Mouse (Mus musculus): ENCODE measurements around the gene Ccdc86.

Gene Ccdc86

DNA sequence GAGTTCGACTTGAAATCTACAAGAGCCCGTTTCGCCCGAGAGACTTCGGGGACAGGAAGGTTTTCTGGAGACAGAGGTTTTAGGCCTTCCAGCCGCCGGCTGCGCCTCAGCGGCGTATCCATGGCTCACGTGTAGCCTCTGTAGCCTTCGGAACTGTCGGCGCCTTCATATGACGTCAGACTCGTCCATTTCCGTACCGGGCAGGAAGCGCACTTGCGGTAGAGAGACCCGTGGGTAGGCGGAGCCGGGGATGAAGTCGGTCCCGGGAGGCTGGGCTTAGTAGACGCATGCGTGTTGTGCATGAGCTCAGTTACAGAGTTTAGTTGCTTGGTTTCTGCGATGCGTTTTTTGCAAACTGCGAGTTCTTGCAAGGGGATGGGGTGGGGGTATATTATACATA, at the start of gene Ccdc86:
Ccdc86 (minus strand) TSS at position 155 of the 400 bp plus-strand sequence.
- DNase-seq (ENCODE audit: low spot score in 2 of 2): peak; percentile 93 to 95

DNA sequence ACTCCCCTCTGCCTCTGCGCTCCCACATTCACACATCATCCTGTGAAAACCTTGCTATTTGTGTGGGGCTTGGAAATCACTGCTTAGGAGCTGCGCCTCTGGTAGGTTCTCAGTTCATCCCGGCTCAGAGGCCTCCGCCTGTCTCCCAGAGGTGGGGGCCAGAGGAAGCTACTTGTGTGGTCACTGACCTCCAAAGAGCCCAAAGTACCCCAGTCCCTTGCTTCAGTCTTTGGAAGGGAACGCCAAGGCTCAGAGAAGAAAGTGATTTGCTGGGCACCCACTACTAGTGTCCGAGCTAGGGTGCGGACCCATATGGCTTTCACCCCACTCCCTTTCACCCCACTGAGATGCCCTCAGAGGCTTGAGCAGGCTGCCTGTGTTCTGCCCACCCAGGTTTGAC, 44.1 kb upstream of the Ccdc86 start, which contains the start of gene Ms4a15:
Ms4a15 (minus strand) TSS at position 101 of the 400 bp plus-strand sequence.
- no peak for DNase-seq (ENCODE audit: low spot score in 2 of 2)

DNA sequence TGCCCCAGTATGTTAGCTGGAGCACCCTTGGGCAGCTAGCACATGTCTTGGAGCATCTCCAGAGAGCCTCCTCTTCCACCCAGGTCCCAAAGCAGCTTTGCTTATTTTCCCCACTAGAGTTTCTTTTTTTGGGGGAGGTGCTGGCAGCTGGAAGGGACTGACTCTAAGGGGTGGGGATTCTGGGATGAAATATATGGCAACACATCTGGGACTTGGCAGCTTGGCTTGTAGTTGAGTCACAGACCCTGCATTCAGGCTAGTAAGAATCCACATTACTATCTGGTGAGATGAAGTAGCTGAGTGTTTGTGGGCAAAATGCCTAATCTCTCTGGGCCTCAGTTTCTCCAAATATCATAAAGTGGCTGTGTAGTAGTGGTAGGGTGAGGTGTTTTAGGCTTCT, 42.8 kb upstream of the Ccdc86 start:
- DNase-seq (ENCODE audit: low spot score in 2 of 2): no peak

DNA sequence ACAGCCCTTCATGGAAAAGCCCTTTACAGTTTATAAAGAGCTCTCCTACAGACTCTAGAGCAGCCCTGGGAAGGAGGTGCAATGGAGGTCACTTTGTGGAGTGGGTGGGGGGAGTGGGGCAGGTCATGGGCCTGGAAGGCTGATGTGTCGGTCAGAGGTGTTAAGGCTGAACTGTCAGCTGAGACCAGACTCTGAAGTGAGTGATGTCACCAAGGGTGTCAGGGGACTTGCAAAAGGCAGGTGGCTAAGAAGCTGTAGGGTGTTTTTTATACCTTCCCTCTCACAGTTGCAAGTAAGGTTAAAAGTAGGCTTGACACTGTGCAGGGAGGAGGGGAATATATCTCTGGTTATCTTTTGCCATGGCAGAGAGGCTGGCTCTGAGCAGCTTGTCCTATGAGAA, 41.7 kb upstream of the Ccdc86 start:
- no peak for DNase-seq (ENCODE audit: low spot score in 2 of 2)

DNA sequence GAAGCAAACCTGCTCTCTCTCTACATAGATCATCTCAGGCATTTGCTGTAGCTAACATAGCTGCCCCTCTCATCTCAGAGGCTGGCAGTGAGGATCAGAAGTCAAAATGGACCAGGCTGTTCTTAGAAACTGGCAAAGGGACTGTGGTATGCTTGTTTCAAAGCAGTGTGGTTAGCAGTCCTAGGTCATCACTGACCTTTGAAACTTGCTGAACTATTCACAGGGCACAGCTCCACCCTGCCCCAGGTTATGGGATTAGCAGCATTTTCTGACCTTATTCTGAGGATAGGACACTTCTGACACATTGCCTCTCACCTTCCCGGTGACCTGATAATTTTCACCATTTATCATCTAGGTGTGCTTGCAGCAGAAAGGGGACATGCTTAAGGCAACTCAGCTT, 39.5 kb upstream of the Ccdc86 start:
- DNase-seq (ENCODE audit: low spot score in 2 of 2): no peak

DNA sequence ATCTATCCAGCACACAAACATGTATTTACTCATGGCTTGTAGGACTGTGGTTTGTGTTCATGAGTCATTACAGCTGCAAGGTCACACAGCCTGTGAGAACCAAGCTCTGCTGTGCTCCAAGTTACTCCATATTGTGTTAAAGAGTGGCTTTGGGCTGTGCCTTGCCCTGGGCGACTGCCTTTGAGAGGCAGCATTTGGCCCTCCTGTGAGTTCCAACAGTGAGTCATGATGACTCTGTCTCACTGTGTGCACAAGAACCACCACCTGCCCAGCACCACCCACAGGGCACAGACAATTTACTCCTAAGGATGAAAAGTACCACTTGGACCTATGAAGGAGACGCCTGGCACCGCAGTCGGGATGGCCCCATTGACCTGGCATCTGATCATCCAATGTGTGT, 36.8 kb upstream of the Ccdc86 start:
- DNase-seq (ENCODE audit: low spot score in 2 of 2): no peak

DNA sequence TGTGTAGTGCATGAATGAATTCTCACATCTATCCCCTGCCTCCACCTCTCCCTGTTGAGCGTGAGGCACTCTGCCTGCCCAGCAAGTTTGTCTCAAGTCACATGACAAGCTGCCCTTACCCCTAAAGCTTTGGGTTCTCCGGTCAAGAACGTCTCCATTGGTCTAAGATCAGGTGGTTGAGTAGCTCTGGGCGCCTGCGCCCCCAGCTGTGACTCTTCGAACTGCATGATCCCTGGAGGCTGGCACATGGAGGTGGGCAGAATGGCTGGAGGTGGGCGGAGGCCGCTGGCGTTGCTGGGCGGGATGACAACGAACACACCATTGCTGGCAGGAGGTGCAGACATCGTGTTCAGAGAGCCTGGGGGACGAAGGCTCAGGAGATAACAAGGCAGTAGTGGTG, 35.5 kb upstream of the Ccdc86 start:
- DNase-seq (ENCODE audit: low spot score in 2 of 2): no peak

DNA sequence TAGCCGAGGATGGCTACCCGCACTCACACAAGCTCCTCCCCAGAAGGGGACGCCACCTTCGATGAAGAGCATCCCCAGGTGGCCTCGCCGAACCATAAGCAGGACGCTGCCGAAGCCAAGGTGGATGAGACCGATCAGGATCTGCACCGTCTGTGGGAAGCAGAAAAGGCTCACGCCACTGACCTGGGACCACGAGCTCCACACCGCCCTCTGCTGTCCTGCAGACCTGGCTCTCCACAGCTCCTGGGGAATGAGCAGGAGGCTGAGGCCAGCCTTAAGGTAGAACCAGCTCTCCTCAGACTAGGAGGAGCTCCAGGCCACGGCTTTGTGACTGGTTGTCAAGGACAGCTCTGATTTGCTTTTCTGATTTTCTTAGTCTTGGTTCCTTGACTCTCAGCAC, 34.1 kb upstream of the Ccdc86 start:
- peak in 1 of 2 experiments; percentile 19 for DNase-seq (ENCODE audit: low spot score in 2 of 2)

DNA sequence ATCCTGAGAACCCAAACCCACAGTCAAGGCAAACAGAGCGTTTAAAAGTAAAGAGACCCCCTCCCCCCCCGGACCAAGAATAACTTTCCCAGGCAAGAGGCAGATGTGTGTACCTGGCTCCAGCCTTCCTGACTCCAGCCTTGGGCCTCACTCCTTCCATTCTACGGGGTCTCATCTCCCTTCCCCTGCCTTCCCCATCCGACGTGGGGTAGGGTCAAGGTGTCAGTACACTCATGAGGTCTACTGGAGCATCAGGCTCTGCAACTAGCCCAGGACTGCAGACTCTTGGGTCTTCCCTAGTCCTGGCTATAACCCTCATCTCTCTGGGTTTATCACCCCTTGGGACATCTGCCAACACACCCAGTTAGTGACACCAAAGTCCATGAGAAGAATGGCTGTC, 31.1 kb upstream of the Ccdc86 start:
- DNase-seq (ENCODE audit: low spot score in 2 of 2): no peak

DNA sequence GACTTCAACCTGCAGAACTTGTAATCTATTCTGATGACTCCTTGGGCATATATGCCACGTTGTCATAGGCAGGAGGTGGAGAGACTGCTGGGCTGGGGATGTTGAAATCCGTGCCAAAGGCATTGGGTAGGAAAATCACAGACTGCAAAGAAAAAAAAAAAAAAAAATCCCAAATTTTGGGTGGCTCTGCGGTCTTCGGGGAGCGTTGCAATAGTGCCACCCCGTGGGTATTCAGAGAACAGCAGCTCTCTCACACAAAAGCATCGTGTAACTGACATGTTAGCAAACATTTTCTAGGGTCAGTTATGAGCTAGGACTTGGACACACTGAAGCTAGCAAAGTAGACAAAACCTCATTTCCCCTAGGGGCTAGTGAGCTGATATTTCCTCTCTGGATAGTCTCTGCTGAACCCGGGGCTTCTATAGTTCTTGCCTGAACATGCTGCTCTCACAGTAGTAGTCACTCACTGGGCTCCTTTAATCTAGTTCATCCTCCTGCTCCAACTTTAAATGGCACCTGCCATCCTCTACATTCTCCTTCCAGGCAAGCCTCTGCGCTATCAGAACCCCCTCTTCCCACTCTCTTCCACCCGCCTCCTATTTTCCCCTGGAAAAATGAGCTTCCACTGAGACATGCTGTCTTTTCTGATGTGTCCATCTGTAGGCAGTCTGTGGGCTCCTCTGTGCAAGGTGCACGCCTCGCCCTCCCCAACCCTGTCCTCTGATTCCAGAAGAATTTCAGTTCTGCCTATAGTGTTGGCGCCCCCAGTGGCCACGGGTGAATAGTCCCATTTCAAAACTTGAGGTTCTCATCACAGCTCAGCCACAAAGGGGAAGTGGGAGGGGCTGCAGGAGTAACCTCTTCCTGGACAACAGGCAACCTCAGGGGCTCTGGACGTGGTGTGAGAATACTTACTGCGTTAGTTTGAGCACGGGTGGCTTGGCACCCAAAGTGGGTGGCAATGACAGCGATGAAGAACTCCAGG, 30.4 kb upstream of the Ccdc86 start:
- peak; percentile 75 to 84 for DNase-seq (ENCODE audit: low spot score in 2 of 2)

DNA sequence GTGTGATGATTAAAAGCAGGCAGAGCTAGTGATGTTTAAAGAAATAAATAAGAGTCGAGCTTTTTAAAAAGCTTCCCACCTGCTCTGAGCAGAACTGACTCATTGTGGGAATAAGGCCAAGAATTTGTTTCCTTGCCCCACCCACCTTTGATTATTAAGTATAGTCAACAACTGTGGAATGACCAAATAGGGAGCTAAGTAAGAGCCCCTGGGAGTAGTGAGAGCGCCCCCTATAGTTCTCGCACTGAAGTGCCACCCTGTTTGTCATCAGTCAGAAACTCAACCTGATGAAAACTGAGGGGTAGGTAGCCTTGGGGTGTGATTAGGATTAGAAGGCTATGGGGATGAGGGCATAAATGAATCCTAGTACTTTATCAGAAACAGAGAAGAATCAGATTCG, 27.3 kb upstream of the Ccdc86 start:
- DNase-seq (ENCODE audit: low spot score in 2 of 2): peak; percentile 36 to 61

DNA sequence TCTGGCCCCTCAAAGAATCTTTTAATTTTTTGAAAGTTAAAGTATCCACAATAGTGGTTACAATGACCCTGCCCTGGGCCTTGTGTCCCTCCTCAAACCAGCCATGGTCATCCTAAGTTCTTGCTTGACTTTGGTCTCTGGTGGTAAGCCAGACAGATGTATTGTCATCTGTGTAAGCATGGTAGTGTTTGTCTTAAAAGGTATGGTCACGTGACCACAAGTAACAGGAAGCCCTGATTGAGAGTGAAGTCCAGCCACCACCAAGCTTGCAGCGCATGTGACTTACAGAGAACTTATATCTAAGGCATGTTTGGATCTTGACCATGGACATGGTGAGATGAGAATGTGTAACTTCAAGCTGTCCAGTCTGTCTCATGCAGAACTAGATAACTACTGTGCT, 26.1 kb upstream of the Ccdc86 start:
- DNase-seq (ENCODE audit: low spot score in 2 of 2): no peak

DNA sequence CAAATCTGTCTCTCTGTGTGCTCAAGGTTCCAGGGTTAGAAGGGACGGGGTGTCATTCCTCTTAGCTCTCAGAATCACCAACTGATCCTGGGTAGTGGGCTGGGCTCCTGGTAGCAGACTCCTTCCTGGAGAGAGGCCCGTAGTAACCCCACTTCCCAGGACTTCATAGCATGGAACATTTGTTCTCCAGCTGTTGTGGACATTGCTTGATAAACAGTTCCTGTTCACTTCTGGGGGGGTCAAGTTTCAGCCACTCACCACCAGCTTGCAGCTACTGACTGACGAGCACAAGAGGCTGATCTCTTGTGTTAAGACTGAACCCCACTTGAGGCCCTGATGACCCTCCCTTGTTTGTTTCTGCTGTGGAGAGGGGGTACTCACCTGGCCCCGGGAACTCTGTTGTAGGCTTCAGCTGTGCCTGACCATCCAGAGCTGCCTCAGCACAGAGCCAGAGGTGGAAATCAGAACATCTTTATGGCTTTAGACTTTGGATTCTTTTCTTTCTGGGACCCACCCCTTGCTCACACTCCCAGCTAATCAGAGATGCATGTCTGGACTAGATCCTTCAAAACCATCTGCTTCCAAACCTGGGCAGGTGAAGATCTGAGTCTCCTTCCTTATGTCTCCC, 25.3 kb upstream of the Ccdc86 start, which contains the start of gene Ms4a10:
Ms4a10 (minus strand) TSS at position 433 of the 628 bp plus-strand sequence.
- peak; percentile 11 to 47 for DNase-seq (ENCODE audit: low spot score in 2 of 2)

DNA sequence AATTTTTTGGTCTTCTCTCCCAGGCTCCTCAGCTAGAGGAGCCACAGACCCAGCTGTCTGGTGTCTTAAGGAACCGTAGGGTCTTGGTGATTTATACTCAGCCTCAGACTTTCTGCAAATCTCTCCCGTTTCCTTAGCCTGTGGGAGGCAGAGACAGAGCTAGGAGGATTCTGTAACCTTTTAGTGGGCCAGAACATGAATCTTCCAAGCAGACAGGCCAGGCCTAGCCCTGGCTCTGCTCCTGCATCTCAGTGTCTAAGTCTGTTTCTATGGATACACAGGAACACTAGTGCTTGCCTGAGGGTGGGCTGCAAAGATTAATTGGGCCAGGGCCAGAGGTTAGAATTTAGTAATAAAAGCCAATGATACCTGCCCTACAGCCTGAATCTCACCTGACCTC, 24.1 kb upstream of the Ccdc86 start:
- no peak for DNase-seq (ENCODE audit: low spot score in 2 of 2)

DNA sequence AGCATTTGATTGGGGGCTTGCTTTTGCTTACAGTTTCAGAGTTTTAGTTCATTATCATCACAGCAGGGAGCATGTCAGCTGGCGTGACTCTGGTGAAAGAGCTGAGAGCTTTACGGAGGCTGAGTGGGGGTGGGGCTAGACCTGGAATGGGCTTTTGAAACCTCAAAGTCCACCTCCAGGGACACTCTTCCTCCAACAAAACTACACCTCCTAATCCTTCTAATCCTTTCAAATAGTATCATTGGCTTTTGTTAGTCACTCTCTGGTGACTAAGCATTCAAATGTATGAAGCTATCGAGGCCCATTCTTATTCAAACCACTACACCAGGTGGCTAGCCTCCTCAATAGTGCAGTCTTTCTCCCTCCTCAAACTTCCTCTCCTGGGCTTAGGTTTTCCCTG, 23.6 kb upstream of the Ccdc86 start:
- DNase-seq (ENCODE audit: low spot score in 2 of 2): no peak

DNA sequence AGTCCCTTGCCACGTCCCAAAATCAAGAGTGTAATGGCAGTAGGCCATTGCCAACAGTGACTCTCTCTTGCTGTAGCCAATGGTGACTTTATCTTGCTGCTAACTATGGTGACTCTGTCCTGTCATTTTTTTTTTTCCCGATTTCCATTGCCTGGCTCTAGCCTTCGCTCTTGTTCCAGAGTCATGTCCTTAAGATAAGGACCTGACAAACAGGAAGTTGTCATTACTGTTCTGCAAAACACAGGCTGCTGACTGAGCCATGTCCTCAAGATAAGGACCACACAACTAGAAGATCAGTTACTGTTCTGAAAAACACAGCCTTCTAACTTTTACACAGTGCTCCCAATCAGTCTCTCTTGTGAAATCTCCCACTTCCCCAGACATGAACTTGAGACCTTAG, 21.4 kb upstream of the Ccdc86 start:
- DNase-seq (ENCODE audit: low spot score in 2 of 2): peak; percentile 21 to 39

DNA sequence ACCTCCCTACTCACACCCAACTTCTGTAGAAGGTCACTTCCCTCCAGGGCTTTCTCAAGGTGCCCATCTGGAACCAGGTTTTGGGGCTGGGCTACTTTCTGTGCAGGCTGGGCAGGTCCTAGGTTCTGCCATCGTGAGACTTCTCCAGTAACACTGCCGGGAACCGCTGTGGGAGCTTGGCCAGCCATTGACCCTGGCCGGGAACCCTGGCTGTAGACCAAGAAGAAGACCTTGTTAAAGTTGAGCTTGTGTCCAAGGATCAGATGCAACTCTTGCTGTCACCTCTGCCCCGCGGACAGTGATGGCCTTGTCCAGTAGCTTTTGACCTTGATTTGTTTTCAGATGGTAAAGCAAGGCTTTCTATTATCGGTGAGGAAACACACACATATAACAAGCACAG, 19.5 kb upstream of the Ccdc86 start:
- DNase-seq (ENCODE audit: low spot score in 2 of 2): no peak

DNA sequence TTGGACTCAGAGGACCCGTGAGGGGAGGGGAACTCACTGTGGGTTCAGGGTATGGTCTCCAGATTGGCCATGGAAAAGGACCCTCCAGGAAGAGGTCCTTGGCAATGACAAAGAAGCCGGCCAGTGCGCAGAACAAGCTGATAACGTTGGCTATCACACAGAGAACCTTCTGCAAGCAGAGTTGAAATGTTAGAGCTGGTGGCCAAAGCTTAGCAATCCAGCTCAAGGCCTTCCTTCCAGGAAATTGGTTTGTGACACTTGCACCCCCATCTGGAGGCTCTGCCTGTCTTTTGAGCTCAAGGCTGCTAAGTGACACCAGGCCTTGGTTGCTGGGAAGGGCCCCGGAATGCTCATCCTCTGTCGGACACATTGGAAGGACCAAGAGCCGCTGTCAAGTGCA, 16.7 kb upstream of the Ccdc86 start:
- no peak for DNase-seq (ENCODE audit: low spot score in 2 of 2)

DNA sequence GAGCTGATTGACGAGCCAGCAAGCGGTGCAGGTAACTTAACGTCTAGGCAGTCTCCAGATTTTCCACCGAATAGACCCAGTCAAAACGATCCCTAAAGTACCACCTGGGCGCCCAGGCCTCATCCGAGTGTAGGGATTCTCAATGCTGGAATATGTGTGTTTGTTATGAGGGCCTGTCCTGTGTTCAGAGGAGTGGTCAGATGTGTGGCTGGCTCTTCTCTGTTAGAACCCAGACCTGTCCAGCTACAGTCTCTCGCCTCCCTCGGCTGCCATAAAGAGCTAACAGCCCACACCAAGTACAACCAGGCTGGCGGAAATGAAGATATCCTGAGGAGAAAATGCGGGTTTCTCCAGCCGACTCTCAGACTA, 10.9 kb upstream of the Ccdc86 start:
- DNase-seq (ENCODE audit: low spot score in 2 of 2): no peak

DNA sequence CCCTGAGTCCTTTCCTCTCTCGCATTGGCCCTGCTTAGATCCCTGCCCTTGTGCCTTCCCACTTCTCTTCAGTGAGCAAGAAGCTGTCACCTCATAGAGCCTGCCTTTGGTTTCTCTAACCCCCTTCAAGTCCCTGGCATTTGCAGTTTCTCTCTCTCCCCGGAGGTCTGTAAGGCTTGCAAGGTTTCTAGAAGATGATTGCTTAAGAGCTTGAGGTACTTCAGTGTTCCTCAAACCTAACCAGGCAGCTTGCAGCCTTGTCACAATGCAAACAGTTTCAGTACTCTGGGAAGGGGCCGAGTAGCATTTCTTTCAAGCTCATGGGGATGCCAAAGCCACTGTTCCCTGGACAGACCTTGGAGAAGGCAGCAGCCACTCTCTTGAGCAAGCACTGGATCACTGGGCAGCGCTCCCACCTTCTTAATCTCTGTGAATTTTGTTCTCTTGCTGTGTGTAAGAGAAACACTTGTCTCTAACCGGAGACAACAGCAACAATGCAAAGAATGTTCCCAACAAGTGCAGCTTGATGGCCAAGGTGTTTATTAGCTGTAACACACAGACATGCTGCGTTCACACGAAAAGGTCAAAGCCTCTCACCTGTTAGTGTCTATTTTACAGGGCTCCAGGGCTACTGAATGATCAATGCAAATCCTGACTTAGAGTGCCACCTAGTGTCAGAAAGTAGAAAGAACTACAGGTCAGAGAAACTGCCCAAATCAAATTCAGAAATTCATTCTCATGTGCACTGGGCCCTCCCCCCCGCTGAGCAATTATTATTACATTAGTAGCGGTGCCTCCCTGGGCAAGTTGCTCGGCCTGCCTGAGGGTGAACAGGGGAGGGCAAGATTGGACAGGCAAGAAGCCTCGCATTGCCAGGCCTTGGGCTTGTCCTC, 10.3 kb upstream of the Ccdc86 start:
- peak in 1 of 2 experiments; percentile 70 for DNase-seq (ENCODE audit: low spot score in 2 of 2)

DNA sequence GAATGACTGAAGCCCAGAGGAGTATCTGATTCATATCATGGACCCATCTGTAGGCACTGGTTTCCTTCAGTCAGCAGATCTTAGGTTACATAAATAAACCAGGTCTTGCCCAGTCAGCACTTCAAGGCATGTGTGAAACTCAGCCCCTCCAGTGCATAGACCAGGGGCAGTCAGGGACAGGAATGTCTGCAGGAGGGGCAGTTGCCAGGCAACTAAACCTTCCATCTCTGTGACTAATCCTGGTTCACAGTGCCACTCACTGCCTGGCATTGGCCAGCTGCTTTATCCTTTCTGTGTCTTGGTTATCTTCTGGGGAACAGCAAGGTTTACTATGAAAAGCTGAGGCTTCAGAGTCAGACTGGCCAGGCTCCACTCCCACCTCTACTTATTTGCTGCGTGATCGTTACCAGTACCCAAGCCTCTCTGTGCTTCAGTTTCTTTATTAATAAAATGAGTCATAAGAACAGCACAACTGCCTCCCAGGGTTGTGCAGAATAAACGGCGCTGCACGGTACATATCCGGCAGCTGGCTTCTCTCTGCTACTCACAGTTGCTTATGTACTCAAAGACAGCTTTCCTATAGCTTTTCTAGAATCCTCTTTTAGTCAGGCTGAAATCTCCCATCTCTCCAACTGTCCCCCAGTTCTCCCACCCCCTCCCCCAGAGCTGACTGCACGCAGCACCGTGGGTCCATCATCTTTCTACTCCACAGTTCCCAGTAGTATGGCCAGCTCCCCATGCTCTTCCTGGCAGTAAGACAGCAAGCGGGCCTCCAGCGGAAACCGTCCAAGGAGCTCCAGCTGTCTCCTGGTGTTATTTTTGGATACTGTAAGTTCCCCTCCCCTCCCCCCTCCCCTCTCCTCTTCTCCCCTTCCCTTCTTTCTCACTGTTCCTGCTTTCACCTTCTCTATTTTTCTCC, 3.2 kb upstream of the Ccdc86 start:
- peak; percentile 41 to 45 for DNase-seq (ENCODE audit: low spot score in 2 of 2)
